Mouse (Mus musculus) forebrain, postnatal 0 days (tissue): ENCODE results near the gene Cdk13. TPM values are rescaled to one million over a fixed set of nuclear protein-coding genes. Genes with fewer than 3 reads are reported as not detected.

Experiments
- ATAC-seq: fragments of 200-750 bp; cut with Nextera tagmentation; 2 replicates; pipeline ENCODE4 v1.8.0; 2017; ENCODE audit warnings: mild to moderate bottlenecking, moderate library complexity
- DNase-seq: peaks from one replicate; pipeline ENCODE4 v3.0.0-alpha.2; 2015
- H3K27ac ChIP-seq: fragments of 300-500 bp; sonication (generic); 2 replicates; pipeline ENCODE4 v1.5.1; 2014; ENCODE audit warnings: low read depth, mild to moderate bottlenecking, antibody characterized with exemption, low read length, moderate library complexity, mixed read lengths
- H3K27me3 ChIP-seq: fragments of 300-500 bp; sonication (generic); 2 replicates; pipeline ENCODE4 v1.6.1; 2014; ENCODE audit warnings: mild to moderate bottlenecking, low read length, mixed read lengths; ENCODE audit not compliant: insufficient read depth
- H3K36me3 ChIP-seq: fragments of 300-500 bp; sonication (generic); 2 replicates; pipeline ENCODE4 v1.6.1; 2014; ENCODE audit warnings: mild to moderate bottlenecking, moderate library complexity; ENCODE audit not compliant: insufficient read depth
- H3K4me1 ChIP-seq: fragments of 300-500 bp; sonication (generic); 2 replicates; pipeline ENCODE4 v1.6.1; 2014; ENCODE audit warnings: antibody characterized with exemption; ENCODE audit not compliant: insufficient read depth
- H3K4me2 ChIP-seq: fragments of 300-500 bp; sonication (generic); 2 replicates; pipeline ENCODE4 v1.6.1; 2014; ENCODE audit warnings: low read depth, mild to moderate bottlenecking, moderate library complexity
- H3K4me3 ChIP-seq: fragments of 300-500 bp; sonication (generic); 2 replicates; pipeline ENCODE4 v1.5.1; 2014; ENCODE audit warnings: low read depth, low read length, mixed read lengths
- H3K9ac ChIP-seq: fragments of 300-500 bp; sonication (generic); 2 replicates; pipeline ENCODE4 v1.6.1; 2014; ENCODE audit warnings: mild to moderate bottlenecking
- H3K9me3 ChIP-seq: fragments of 300-500 bp; sonication (generic); 2 replicates; pipeline ENCODE4 v1.6.1; 2016; ENCODE audit warnings: low read length
- CTCF ChIP-seq: sonication (generic); IDR thresholded peaks from 2 replicates; pipeline ENCODE4 v1.5.1; 2016; ENCODE audit warnings: antibody characterized with exemption, control low read depth, low read depth
- WGBS: fragments of 180-500 bp; shearing (Covaris S2); extraction: QIAGEN DNeasy Blood & Tissue Kit; methylation state at CpG from one replicate; pipeline ENCODE4 v1.1.7; 2014; 5-methylcytosine and 5-hydroxymethylcytosine counted together
- polyA plus RNA-seq: library from polyadenylated mRNA; unstranded; fragments of >200 nt; fragmentation: Nextera tagmentation; extraction: Ambion mirVana; gene quantifications from 2 replicates; pipeline ENCODE4 v1.2.1, GENCODE M21; 2015
- total RNA-seq: library from RNA; depleted of rRNA; stranded (reverse); fragments of >200 nt; gene quantifications from 2 replicates; pipeline ENCODE4 v1.2.3, GENCODE M21; 2014; rRNA removed

Cdk13 gene
- total RNA-seq (88.0 and 98.3 TPM in 2 replicates), polyA plus RNA-seq (7.5 and 9.5 TPM in 2 replicates)

GRCm38 (mm10) chr13:17804909-17805613, at the start of gene Cdk13:
Cdk13 (minus strand) TSS chr13:17805097.
- peak; percentile 15 for TF ChIP-seq CTCF
- H3K4me2 ChIP-seq = peak within 1 kb of the TSS; percentile 96
- peak within 1 kb of the TSS; percentile 87 for H3K9ac ChIP-seq
- H3K4me1 ChIP-seq = peaks cover 4% of the 10 kb centered on the region; the same call in 1 of the 2 replicates
- H3K9me3 ChIP-seq = no peaks in the 10 kb centered on the region
- peak; percentile 100 for DNase-seq
- H3K4me3 ChIP-seq = peak within 1 kb of the TSS; percentile 97
- no peaks in the 10 kb centered on the region for H3K27me3 ChIP-seq
- peak; percentile 96 for ATAC-seq
- H3K36me3 ChIP-seq = no peaks in the 10 kb centered on the region
- 3% methylated on average over 81 of the region's 110 CpGs for WGBS
- peak within 1 kb of the TSS; percentile 98 for H3K27ac ChIP-seq

GRCm38 (mm10) chr13:17843336-17843735, 38.4 kb upstream of the Cdk13 start:
- Histone ChIP-seq H3K36me3 (no peaks in the 10 kb centered on the region), H3K27ac (no peak overlapping the region), H3K9me3 (no peaks in the 10 kb centered on the region), H3K9ac (no peak overlapping the region), H3K4me3 (no peak overlapping the region), H3K27me3 (no peaks in the 10 kb centered on the region), H3K4me2 (no peak overlapping the region), H3K4me1 (no peaks in the 10 kb centered on the region)
- no peak for DNase-seq
- no peak for ATAC-seq
- WGBS = 82% methylated on average over 2 of the region's 2 CpGs
- TF ChIP-seq CTCF = no peak

GRCm38 (mm10) chr13:17842756-17843155, 37.9 kb upstream of the Cdk13 start:
- Histone ChIP-seq H3K27me3 (no peaks in the 10 kb centered on the region), H3K4me3 (no peak overlapping the region), H3K9me3 (no peaks in the 10 kb centered on the region), H3K9ac (no peak overlapping the region), H3K36me3 (no peaks in the 10 kb centered on the region), H3K4me1 (no peaks in the 10 kb centered on the region), H3K4me2 (no peak overlapping the region), H3K27ac (no peak overlapping the region)
- no peak for TF ChIP-seq CTCF
- 36% methylated on average over 4 of the region's 4 CpGs for WGBS
- DNase-seq (no peak), ATAC-seq (no peak)

- Histone ChIP-seq H3K4me3 (no peak overlapping the region), H3K4me2 (no peak overlapping the region), H3K27me3 (no peaks in the 10 kb centered on the region), H3K36me3 (no peaks in the 10 kb centered on the region), H3K9ac (no peak overlapping the region), H3K9me3 (no peaks in the 10 kb centered on the region), H3K4me1 (no peaks in the 10 kb centered on the region), H3K27ac (no peak overlapping the region)
- DNase-seq = no peak
- 85% methylated on average over 5 of the region's 5 CpGs for WGBS
- no peak for TF ChIP-seq CTCF
- ATAC-seq = peak; percentile 36; the same call in 1 of the 2 replicates
These were observed 34.2 kb upstream of the Cdk13 start for GRCm38 (mm10) chr13:17839137-17839536.

- no peak overlapping the region for H3K9ac ChIP-seq
- H3K27ac ChIP-seq = no peak overlapping the region
- ATAC-seq (peak; percentile 67), DNase-seq (peak; percentile 67)
- no peaks in the 10 kb centered on the region for H3K27me3 ChIP-seq
- H3K36me3 ChIP-seq = no peaks in the 10 kb centered on the region
- TF ChIP-seq CTCF = peak; percentile 65
- no peak overlapping the region for H3K4me3 ChIP-seq
- H3K9me3 ChIP-seq = no peaks in the 10 kb centered on the region
- H3K4me2 ChIP-seq = no peak overlapping the region
- H3K4me1 ChIP-seq = no peaks in the 10 kb centered on the region
- 32% methylated on average over 4 of the region's 4 CpGs for WGBS
These were observed 33.6 kb upstream of the Cdk13 start for GRCm38 (mm10) chr13:17838484-17838851.

- no peak overlapping the region for H3K4me3 ChIP-seq
- H3K36me3 ChIP-seq = no peaks in the 10 kb centered on the region
- no peak overlapping the region for H3K9ac ChIP-seq
- peak; percentile 74 for DNase-seq
- H3K4me2 ChIP-seq = no peak overlapping the region
- no peaks in the 10 kb centered on the region for H3K27me3 ChIP-seq
- H3K4me1 ChIP-seq = no peaks in the 10 kb centered on the region
- 40% methylated on average over 16 of the region's 16 CpGs for WGBS
- peak; percentile 79 for TF ChIP-seq CTCF
- ATAC-seq = peak; percentile 23; the same call in 1 of the 2 replicates
- H3K9me3 ChIP-seq = no peaks in the 10 kb centered on the region
- H3K27ac ChIP-seq = no peak overlapping the region
These were observed 33.0 kb upstream of the Cdk13 start for GRCm38 (mm10) chr13:17837610-17838483.

GRCm38 (mm10) chr13:17836808-17837207, 31.9 kb upstream of the Cdk13 start:
- no peaks in the 10 kb centered on the region for H3K36me3 ChIP-seq
- no peak for ATAC-seq
- H3K4me1 ChIP-seq = no peaks in the 10 kb centered on the region
- H3K4me3 ChIP-seq = no peak overlapping the region
- no peaks in the 10 kb centered on the region for H3K9me3 ChIP-seq
- DNase-seq = no peak
- no peaks in the 10 kb centered on the region for H3K27me3 ChIP-seq
- H3K4me2 ChIP-seq = no peak overlapping the region
- TF ChIP-seq CTCF = no peak
- H3K9ac ChIP-seq = no peak overlapping the region
- no peak overlapping the region for H3K27ac ChIP-seq
- 84% methylated on average over 7 of the region's 7 CpGs for WGBS
